Comparison of ENCODE assay signal across 8 mouse cellular contexts in genomic region chr2:121296754-121297231, GRCm38 (mm10). TPM values are rescaled to one million over a fixed set of nuclear protein-coding genes. Genes with fewer than 3 reads are reported as not detected.
A peak's percentile ranks its signal among the peaks of the same experiment; 100 is the strongest.
DNase-seq lines count a peak whose midpoint lies in the region; ATAC-seq and TF ChIP-seq lines count a peak whose summit lies in the region.

No protein-coding gene starts in this region.

- 0 out of 2 replicates have a peak overlapping the region, but pooled peaks have one; percentile 42 for H3K9ac ChIP-seq in embryonic facial prominence, embryonic 12.5 days
- peak overlapping the region; percentile 69 for H3K9ac ChIP-seq in hindbrain, embryonic 15.5 days
- H3K9ac ChIP-seq in neural tube, embryonic 13.5 days: peak overlapping the region; percentile 81

- no peaks in the 10 kb centered on the region for H3K9me3 ChIP-seq in embryonic facial prominence, embryonic 12.5 days
- H3K9me3 ChIP-seq in hindbrain, embryonic 15.5 days: no peaks in the 10 kb centered on the region
- H3K9me3 ChIP-seq in neural tube, embryonic 13.5 days: no peaks in the 10 kb centered on the region

- H3K4me1 ChIP-seq in embryonic facial prominence, embryonic 12.5 days: peaks cover 34% of the 10 kb centered on the region
- H3K4me1 ChIP-seq in hindbrain, embryonic 15.5 days (replicated peaks): peaks cover 46% of the 10 kb centered on the region
- H3K4me1 ChIP-seq in neural tube, embryonic 13.5 days (replicated peaks): peaks cover 52% of the 10 kb centered on the region

- DNase-seq in layer of hippocampus, adult 2 months (ENCODE audit: low spot score in 2 of 2): no peak
- DNase-seq in layer of hippocampus, postnatal 36 days: no peak
- no peak for DNase-seq in thymus, postnatal 10 days (ENCODE audit: low spot score in 2 of 2)
- no peak for DNase-seq in thymus, adult 18-20 months
- DNase-seq in left cerebral cortex, adult 8-10 months (ENCODE audit: low spot score in 2 of 2): no peak

- H3K4me2 ChIP-seq in embryonic facial prominence, embryonic 12.5 days (replicated peaks): peak overlapping the region; percentile 73
- H3K4me2 ChIP-seq in hindbrain, embryonic 15.5 days: peak overlapping the region; percentile 68
- peak overlapping the region; percentile 93 for H3K4me2 ChIP-seq in neural tube, embryonic 13.5 days

- H3K4me3 ChIP-seq in layer of hippocampus, adult 2 months: peak overlapping the region; percentile 92
- peak overlapping the region; percentile 45 for H3K4me3 ChIP-seq in embryonic facial prominence, embryonic 12.5 days
- peak overlapping the region; percentile 63 for H3K4me3 ChIP-seq in hindbrain, embryonic 15.5 days
- peak overlapping the region; percentile 65 for H3K4me3 ChIP-seq in neural tube, embryonic 13.5 days

- ATAC-seq in embryonic facial prominence, embryonic 12.5 days (ENCODE audit: insufficient number of reproducible peaks, insufficient read depth, low FRiP score, low TSS enrichment): no peak
- ATAC-seq in hindbrain, embryonic 15.5 days (ENCODE audit: low FRiP score, low read depth): peak; percentile 7; the same call in 1 of the 2 replicates
- ATAC-seq in neural tube, embryonic 13.5 days (ENCODE audit: low read depth): no peak

- peak overlapping the region; percentile 98 for H3K27ac ChIP-seq in layer of hippocampus, adult 2 months
- peak overlapping the region; percentile 18; the same call in 1 of the 2 replicates for H3K27ac ChIP-seq in embryonic facial prominence, embryonic 12.5 days
- H3K27ac ChIP-seq in hindbrain, embryonic 15.5 days (replicated peaks): peak overlapping the region; percentile 86
- H3K27ac ChIP-seq in neural tube, embryonic 13.5 days (replicated peaks): peak overlapping the region; percentile 89

- WGBS in embryonic facial prominence, embryonic 12.5 days: 6% methylated on average over 6 of the region's 6 CpGs
- 10% methylated on average over 6 of the region's 6 CpGs for WGBS in hindbrain, embryonic 15.5 days
- 9% methylated on average over 6 of the region's 6 CpGs for WGBS in neural tube, embryonic 13.5 days

- H3K36me3 ChIP-seq in embryonic facial prominence, embryonic 12.5 days: peaks cover 10% of the 10 kb centered on the region
- peaks cover 32% of the 10 kb centered on the region for H3K36me3 ChIP-seq in hindbrain, embryonic 15.5 days
- H3K36me3 ChIP-seq in neural tube, embryonic 13.5 days: peaks cover 33% of the 10 kb centered on the region

- TF ChIP-seq CTCF in layer of hippocampus, adult 2 months (conservative IDR thresholded peaks at IDR 0.05): no peak

- H3K27me3 ChIP-seq in embryonic facial prominence, embryonic 12.5 days: peaks cover 57% of the 10 kb centered on the region
- no peaks in the 10 kb centered on the region for H3K27me3 ChIP-seq in hindbrain, embryonic 15.5 days
- no peaks in the 10 kb centered on the region for H3K27me3 ChIP-seq in neural tube, embryonic 13.5 days

RNA-seq across cellular contexts. Expression of gene Map1a, which starts 7.4 kb away (rescaled TPM):
- 100 to 1,000 TPM; 622 to 629 TPM for total RNA-seq in layer of hippocampus, adult 2 months (2021)
- total RNA-seq in layer of hippocampus, postnatal 36 days (2021): 100 to 1,000 TPM; 556 to 596 TPM
- 3.9 and 4.4 TPM in 2 replicates for polyA plus RNA-seq in embryonic facial prominence, embryonic 12.5 days (2016; fragmentation: Nextera tagmentation; extraction: Ambion mirVana)
- polyA plus RNA-seq in hindbrain, embryonic 15.5 days (2015; fragmentation: Nextera tagmentation; extraction: Ambion mirVana): 31.2 and 46.4 TPM in 2 replicates
- polyA plus RNA-seq in neural tube, embryonic 13.5 days (2015; fragmentation: Nextera tagmentation; extraction: Ambion mirVana): 17.6 and 21.8 TPM in 2 replicates
- total RNA-seq in left cerebral cortex, adult 8-10 months (2022): 100 to 1,000 TPM; 617 to 748 (median 671) TPM

RNA-seq across cellular contexts. Expression of gene Trp53bp1, which starts 25.6 kb away (rescaled TPM):
- total RNA-seq in layer of hippocampus, adult 2 months (2021): 100 to 1,000 TPM; 148 to 162 TPM
- total RNA-seq in layer of hippocampus, postnatal 36 days (2021): 100 to 1,000 TPM; 145 to 163 TPM
- polyA plus RNA-seq in embryonic facial prominence, embryonic 12.5 days (2016; fragmentation: Nextera tagmentation; extraction: Ambion mirVana): 125 and 128 TPM in 2 replicates
- 148 and 171 TPM in 2 replicates for polyA plus RNA-seq in hindbrain, embryonic 15.5 days (2015; fragmentation: Nextera tagmentation; extraction: Ambion mirVana)
- 151 and 181 TPM in 2 replicates for polyA plus RNA-seq in neural tube, embryonic 13.5 days (2015; fragmentation: Nextera tagmentation; extraction: Ambion mirVana)
- total RNA-seq in left cerebral cortex, adult 8-10 months (2022): 100 to 1,000 TPM; 139 to 154 (median 147) TPM

RNA-seq across cellular contexts. Expression of gene Ppip5k1, which starts 58.4 kb away (rescaled TPM):
- total RNA-seq in layer of hippocampus, adult 2 months (2021): 100 to 1,000 TPM; 106 to 110 TPM
- total RNA-seq in layer of hippocampus, postnatal 36 days (2021): 100 to 1,000 TPM in 1 of 2 experiments, 10 to 100 TPM in 1; 98.7 to 107 TPM
- polyA plus RNA-seq in embryonic facial prominence, embryonic 12.5 days (2016; fragmentation: Nextera tagmentation; extraction: Ambion mirVana): 13.4 and 13.9 TPM in 2 replicates
- 19.8 and 21.3 TPM in 2 replicates for polyA plus RNA-seq in hindbrain, embryonic 15.5 days (2015; fragmentation: Nextera tagmentation; extraction: Ambion mirVana)
- 16.3 and 17.4 TPM in 2 replicates for polyA plus RNA-seq in neural tube, embryonic 13.5 days (2015; fragmentation: Nextera tagmentation; extraction: Ambion mirVana)
- 100 to 1,000 TPM; 121 to 145 (median 130) TPM for total RNA-seq in left cerebral cortex, adult 8-10 months (2022)

Comparison
In these comparisons a context has a peak if more than half of its experiments do, and no peak if none do; other contexts are left out.
1. H3K27ac ChIP-seq: peak in every context shown above with its lines; median percentile 98 in layer of hippocampus, adult 2 months; 89 in neural tube, embryonic 13.5 days; 86 in hindbrain, embryonic 15.5 days; 18 in embryonic facial prominence, embryonic 12.5 days.